16 mouse cellular contexts compared by ENCODE assay signal in genomic region chr15:98131001-98131400, GRCm38 (mm10). TPM values are rescaled to one million over a fixed set of nuclear protein-coding genes. Genes with fewer than 3 reads are reported as not detected.
"Had no signal": no experiment of that assay in that cellular context is flagged by ENCODE, and none has a peak within 500 bp of the region (broad histone marks: within the 10 kb centered on the region; RNA-seq: fewer than 3 reads in every experiment).

No protein-coding gene starts in this region.

- H3K27ac ChIP-seq: limb, embryonic 12.5 days; liver, embryonic 13.5 days; lung, embryonic 15.5 days; macrophage; midbrain, embryonic 15.5 days; neural tube, embryonic 13.5 days had no signal

- H3K9ac ChIP-seq: limb, embryonic 12.5 days; liver, embryonic 13.5 days; liver, postnatal 0 days; lung, embryonic 15.5 days; midbrain, embryonic 15.5 days; neural tube, embryonic 13.5 days had no signal

- H3K27me3 ChIP-seq: limb, embryonic 12.5 days; liver, embryonic 13.5 days; lung, embryonic 15.5 days; megakaryocyte, embryonic 14.5 days; midbrain, embryonic 15.5 days; neural tube, embryonic 13.5 days had no signal

- DNase-seq: kidney, postnatal 36 days; layer of hippocampus, adult 9-11 months; liver; liver, embryonic 13.5 days; liver, postnatal 0 days; lung, postnatal 14 days; right cerebral cortex, postnatal 14 days; thymus, adult 2 months; thymus, postnatal 25 days had no signal

- H3K4me1 ChIP-seq: limb, embryonic 12.5 days; liver, embryonic 13.5 days; lung, embryonic 15.5 days; midbrain, embryonic 15.5 days; neural tube, embryonic 13.5 days had no signal

- H3K4me3 ChIP-seq: limb, embryonic 12.5 days; liver, embryonic 13.5 days; lung, embryonic 15.5 days; megakaryocyte, embryonic 14.5 days; midbrain, embryonic 15.5 days; neural tube, embryonic 13.5 days had no signal

RNA-seq across cellular contexts. Expression of gene Ccdc184, which starts 36.0 kb away (rescaled TPM):
- total RNA-seq: monocyte, adult 5-6 weeks had no signal
- polyA plus RNA-seq: liver, postnatal 0 days; macrophage had no signal
